Mouse (Mus musculus): ENCODE measurements around the gene Phgdh.

DNA sequence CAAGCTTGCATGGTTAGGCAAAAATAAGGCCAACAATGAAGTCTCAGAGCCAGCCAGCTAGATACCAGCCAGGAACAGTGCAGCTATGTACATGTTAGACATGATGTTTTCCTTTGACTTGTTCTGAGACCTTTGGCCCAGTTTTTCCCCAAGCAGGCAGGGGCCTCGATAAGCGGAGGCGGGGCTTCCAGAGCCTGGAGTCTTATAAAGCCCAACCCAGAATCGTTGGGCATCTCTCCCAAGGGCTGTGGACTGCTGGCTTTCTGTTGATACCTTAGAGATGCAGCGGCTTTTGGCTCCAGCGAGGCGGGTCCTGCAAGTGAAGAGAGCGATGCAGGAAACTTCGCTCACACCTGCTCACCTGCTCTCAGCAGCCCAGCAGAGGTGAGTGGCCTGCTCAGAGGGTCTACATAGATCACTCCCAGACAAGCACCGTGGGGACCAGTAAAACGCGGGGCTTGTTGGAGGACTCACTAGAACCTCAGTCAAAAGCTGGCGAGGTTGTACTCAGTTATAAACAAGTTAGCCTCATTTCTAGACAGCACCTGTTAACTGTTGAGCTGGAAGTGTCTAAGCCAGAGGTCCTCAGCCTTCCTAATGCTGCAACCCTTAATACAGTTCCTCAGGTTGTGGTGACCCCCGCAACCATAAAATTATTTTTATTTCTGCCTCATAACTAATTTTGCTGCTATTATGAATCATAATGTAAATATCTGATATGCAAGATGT, 59.4 kb downstream of the Phgdh start, which contains the start of gene Hmgcs2:
- no peak for TF ChIP-seq GATA1 (IDR thresholded peaks at IDR 0.05; ENCODE audit: low read length)
- TF ChIP-seq TAL1 (IDR thresholded peaks at IDR 0.05; ENCODE audit: low read length), result no peak

Data from erythroblast, embryonic 14.5 days (primary cell).